Mouse (Mus musculus) lung, adult 2 months (tissue): ENCODE results near the gene Lgmn. TPM values are rescaled to one million over a fixed set of nuclear protein-coding genes. Genes with fewer than 3 reads are reported as not detected.
A peak's percentile ranks its signal among the peaks of the same experiment; 100 is the strongest.

Experiments used
- DNase-seq: peaks from one replicate; pipeline ENCODE4 v3.0.0; 2022
- H3K4me1 ChIP-seq: fragments of 200-500 bp; 2 replicates; pipeline ENCODE4 v1.6.1; 2011; ENCODE audit warnings: low read length; ENCODE audit not compliant: control insufficient read depth, insufficient read depth
- H3K4me3 ChIP-seq: fragments of 200-500 bp; replicated peaks from 2 replicates; pipeline ENCODE3; 2011; ENCODE audit warnings: low read depth, mild to moderate bottlenecking, control low read depth, low read length; ENCODE audit errors: extremely low read depth
- CTCF ChIP-seq: fragments of 200-500 bp; IDR thresholded peaks from 2 replicates; pipeline ENCODE4 v1.5.1; 2011; ENCODE audit warnings: mild to moderate bottlenecking, low read length, control low read depth; ENCODE audit not compliant: insufficient read depth
- POLR2A ChIP-seq: fragments of 200-500 bp; IDR thresholded peaks from 2 replicates; pipeline ENCODE4 v1.6.1; 2011; ENCODE audit warnings: low read depth, mild to moderate bottlenecking, control low read depth, low read length, borderline replicate concordance; ENCODE audit errors: extremely low read depth
- WGBS: fragments of 180-500 bp; shearing (Covaris S2); methylation state at CpG from one replicate; pipeline ENCODE4 v1.1.7; 2018; 5-methylcytosine and 5-hydroxymethylcytosine counted together
- polyA plus RNA-seq: library from polyadenylated mRNA; depleted of rRNA; stranded (reverse); fragments of >200 nt; gene quantifications from 2 replicates; pipeline ENCODE4 v1.2.3, GENCODE M21; 2012

Lgmn gene
- polyA plus RNA-seq, 1 experiment: 153 TPM

- TF ChIP-seq CTCF: no peak
- no peak for TF ChIP-seq POLR2A
- 75% methylated on average over 9 of the region's 9 CpGs for WGBS
- Histone ChIP-seq H3K4me1 (no peaks in the 10 kb centered on the region), H3K4me3 (no peak overlapping the region)
- no peak for DNase-seq
These were observed 56.3 kb downstream of the Lgmn start for GRCm38 (mm10) chr12:102383288-102383687.

- no peak for DNase-seq
- no peak overlapping the region for H3K4me3 ChIP-seq
- TF ChIP-seq POLR2A (no peak), CTCF (no peak)
- no peaks in the 10 kb centered on the region for H3K4me1 ChIP-seq
- WGBS: 79% methylated on average over 8 of the region's 8 CpGs
These were observed 57.4 kb downstream of the Lgmn start for GRCm38 (mm10) chr12:102382180-102382579.

GRCm38 (mm10) chr12:102372322-102372721, 67.3 kb downstream of the Lgmn start:
- TF ChIP-seq CTCF (no peak), POLR2A (no peak)
- WGBS: 78% methylated on average over 3 of the region's 3 CpGs
- DNase-seq: no peak
- Histone ChIP-seq H3K4me1 (peaks cover 2% of the 10 kb centered on the region; the same call in 1 of the 2 replicates), H3K4me3 (no peak overlapping the region)

GRCm38 (mm10) chr12:102370931-102371500, 68.6 kb downstream of the Lgmn start:
- no peak overlapping the region for H3K4me3 ChIP-seq
- TF ChIP-seq CTCF (no peak), POLR2A (no peak)
- H3K4me1 ChIP-seq: peaks cover 2% of the 10 kb centered on the region; the same call in 1 of the 2 replicates
- WGBS: 72% methylated on average over 4 of the region's 4 CpGs
- no peak for DNase-seq

- H3K4me3 ChIP-seq: peak overlapping the region; percentile 22
- peaks cover 2% of the 10 kb centered on the region; the same call in 1 of the 2 replicates for H3K4me1 ChIP-seq
- WGBS: 63% methylated on average over 22 of the region's 22 CpGs
- TF ChIP-seq CTCF (no peak), POLR2A (no peak)
- DNase-seq: no peak
These were observed 70.0 kb downstream of the Lgmn start for GRCm38 (mm10) chr12:102369488-102370235.

- peak overlapping the region; percentile 14 for H3K4me3 ChIP-seq
- peaks cover 2% of the 10 kb centered on the region; the same call in 1 of the 2 replicates for H3K4me1 ChIP-seq
- no peak for TF ChIP-seq CTCF
- TF ChIP-seq POLR2A: no peak
- no peak for DNase-seq
- WGBS: 79% methylated on average over 14 of the region's 14 CpGs
These were observed 71.1 kb downstream of the Lgmn start for GRCm38 (mm10) chr12:102368556-102368955.

- Histone ChIP-seq H3K4me3 (peak overlapping the region; percentile 14), H3K4me1 (peaks cover 2% of the 10 kb centered on the region; the same call in 1 of the 2 replicates)
These were observed 71.5 kb downstream of the Lgmn start for GRCm38 (mm10) chr12:102368066-102368465.

GRCm38 (mm10) chr12:102367075-102367474, 72.5 kb downstream of the Lgmn start:
- 85% methylated on average over 3 of the region's 3 CpGs for WGBS
- no peak for TF ChIP-seq CTCF
- no peak for TF ChIP-seq POLR2A
- DNase-seq: no peak
- Histone ChIP-seq H3K4me1 (peaks cover 2% of the 10 kb centered on the region; the same call in 1 of the 2 replicates), H3K4me3 (no peak overlapping the region)

More at GRCm38 (mm10) chr12:102368066-102368465, 71.5 kb downstream of the Lgmn start:
- no peak for TF ChIP-seq POLR2A
- TF ChIP-seq CTCF: no peak
- no peak for DNase-seq
- 57% methylated on average over 7 of the region's 7 CpGs for WGBS

- Histone ChIP-seq H3K4me1 (peaks cover 2% of the 10 kb centered on the region; the same call in 1 of the 2 replicates), H3K4me3 (no peak overlapping the region)
- DNase-seq: no peak
- WGBS: 90% methylated on average over 9 of the region's 9 CpGs
- TF ChIP-seq CTCF (no peak), POLR2A (no peak)
These were observed 73.3 kb downstream of the Lgmn start for GRCm38 (mm10) chr12:102366126-102366816.
